Mouse (Mus musculus): Measurements from ENCODE around the gene Gk5.

Gk5 gene

GRCm38 (mm10) chr9:96230271-96230670 is 111.1 kb downstream of the Gk5 start:
- peak; percentile 5 for DNase-seq
